Mouse (Mus musculus) kidney, postnatal 4 days (tissue): ENCODE measurements at regions not wholly inside any gene's neighbourhood (a gene's known extent, or its start where the extent isn't known, plus 50 kb on each side); places are given as distances from the start of the nearest gene placed in this dataset.

Experiments
- DNase-seq, 2 experiments: peaks; one replicate each; pipeline ENCODE4 v3.0.0; 2021; ENCODE audit warnings: mixed read lengths in 2 of 2

- no peak for DNase-seq
Measured at GRCm38 (mm10) chr3:52859848-52860247, 157.2 kb downstream of the Cog6 start.

GRCm38 (mm10) chr3:52859266-52859825, 157.7 kb downstream of the Cog6 start:
- no peak for DNase-seq

- DNase-seq = no peak
Measured at GRCm38 (mm10) chr3:52858259-52858658, 158.8 kb downstream of the Cog6 start.

GRCm38 (mm10) chr3:52857076-52857475, 160.0 kb downstream of the Cog6 start:
- no peak for DNase-seq

- DNase-seq = no peak
Measured at GRCm38 (mm10) chr3:52854560-52854959, 162.5 kb downstream of the Cog6 start.

- no peak for DNase-seq
Measured at GRCm38 (mm10) chr3:52853126-52853525, 163.9 kb downstream of the Cog6 start.

GRCm38 (mm10) chr3:52845166-52845565, 171.9 kb downstream of the Cog6 start:
- no peak for DNase-seq

- peak; percentile 94 for DNase-seq
Measured at GRCm38 (mm10) chr3:52843998-52844397, 173.0 kb downstream of the Cog6 start.

GRCm38 (mm10) chr3:52842866-52843425, 174.1 kb downstream of the Cog6 start:
- DNase-seq = no peak

GRCm38 (mm10) chr3:52840160-52840953, 176.7 kb downstream of the Cog6 start:
- DNase-seq = peak in 1 of 2 experiments; percentile 16

GRCm38 (mm10) chr3:52838020-52838419, 179.0 kb downstream of the Cog6 start:
- no peak for DNase-seq

- DNase-seq = no peak
Measured at GRCm38 (mm10) chr3:52837527-52837926, 179.5 kb downstream of the Cog6 start.

- DNase-seq = no peak
Measured at GRCm38 (mm10) chr3:52836780-52837179, 180.3 kb downstream of the Cog6 start.

- no peak for DNase-seq
Measured at GRCm38 (mm10) chr3:52832421-52832820, 184.6 kb downstream of the Cog6 start.

GRCm38 (mm10) chr3:52831986-52832385, 185.1 kb downstream of the Cog6 start:
- no peak for DNase-seq

- no peak for DNase-seq
Measured at GRCm38 (mm10) chr3:52830101-52830500, 186.9 kb downstream of the Cog6 start.

- DNase-seq = no peak
Measured at GRCm38 (mm10) chr3:52829069-52829468, 188.0 kb downstream of the Cog6 start.

- DNase-seq = no peak
Measured at GRCm38 (mm10) chr3:52828473-52828872, 188.6 kb downstream of the Cog6 start.

GRCm38 (mm10) chr3:52822848-52823247, 194.2 kb downstream of the Cog6 start:
- no peak for DNase-seq

GRCm38 (mm10) chr3:52821450-52821849, 195.6 kb downstream of the Cog6 start:
- no peak for DNase-seq

GRCm38 (mm10) chr3:52818401-52818800, 198.6 kb downstream of the Cog6 start:
- no peak for DNase-seq

GRCm38 (mm10) chr3:52817416-52817815, 199.6 kb downstream of the Cog6 start:
- no peak for DNase-seq

- no peak for DNase-seq
Measured at GRCm38 (mm10) chr3:52815497-52815896, 201.5 kb downstream of the Cog6 start.

- DNase-seq = no peak
Measured at GRCm38 (mm10) chr3:52802324-52802723, 214.7 kb downstream of the Cog6 start.
